Mouse (Mus musculus): ENCODE measurements around the gene Heatr6. TPM values are rescaled to one million over a fixed set of nuclear protein-coding genes. Genes with fewer than 3 reads are reported as not detected.
A peak's percentile ranks its signal among the peaks of the same experiment; 100 is the strongest.

Heatr6 gene
- polyA plus RNA-seq, 1 experiment from 2014 or later, result 19.9 TPM

DNA sequence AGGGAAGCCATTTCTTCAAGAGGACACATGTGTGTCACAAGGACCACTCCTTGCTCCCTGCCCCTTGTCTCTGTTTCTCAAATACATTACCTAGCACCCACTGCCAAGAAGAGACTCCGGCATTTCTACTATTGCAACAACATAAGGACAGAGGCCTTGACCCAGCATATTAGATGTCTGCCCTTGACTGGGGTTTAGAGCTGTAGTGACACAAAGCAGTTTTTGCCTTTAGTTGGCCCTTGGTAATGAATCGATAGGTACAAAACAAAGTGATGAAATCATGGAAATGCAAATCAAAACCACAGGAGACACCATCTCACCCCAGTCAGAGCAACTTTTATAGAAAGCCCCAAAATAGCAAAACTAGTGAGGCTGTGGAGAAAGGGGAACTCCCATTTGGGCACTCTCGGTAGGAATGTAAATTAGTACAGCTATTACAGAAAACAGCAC, 16.4 kb upstream of the Heatr6 start:
- no peak overlapping the region for H3K27ac ChIP-seq
- no peaks in the 10 kb centered on the region for H3K36me3 ChIP-seq
- H3K27me3 ChIP-seq (ENCODE audit: insufficient read depth, poor library complexity, severe bottlenecking), result no peaks in the 10 kb centered on the region
- no peak overlapping the region for H3K4me3 ChIP-seq
- DNase-seq (ENCODE audit: low spot score), result no peak
- H3K4me1 ChIP-seq, result no peaks in the 10 kb centered on the region
- no peaks in the 10 kb centered on the region for H3K9me3 ChIP-seq
- 79% methylated on average over 3 of the region's 3 CpGs for WGBS

DNA sequence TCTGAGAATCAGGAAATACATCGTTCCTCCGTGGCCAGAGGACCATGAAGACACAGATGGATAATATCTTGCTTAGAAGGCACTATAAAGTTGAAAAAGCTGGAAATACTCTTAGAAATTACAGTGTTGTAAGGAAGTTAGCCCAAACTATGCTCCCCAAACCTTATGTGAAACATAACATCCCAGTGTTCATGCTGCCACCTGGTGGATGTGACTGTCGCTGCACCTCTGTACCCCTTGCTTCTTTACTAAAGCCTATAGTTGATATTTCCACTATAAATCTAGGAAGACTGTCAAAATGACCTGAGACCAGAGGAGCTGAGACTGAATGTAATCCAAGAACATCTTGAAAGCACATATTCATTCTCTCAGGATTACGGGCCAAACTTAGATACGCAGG, 14.3 kb upstream of the Heatr6 start:
- DNase-seq (ENCODE audit: low spot score), result peak; percentile 80
- 21% methylated on average over 5 of the region's 5 CpGs for WGBS
- Histone ChIP-seq H3K9me3 (no peaks in the 10 kb centered on the region), H3K4me1 (no peaks in the 10 kb centered on the region), H3K27ac (no peak overlapping the region), H3K4me3 (no peak overlapping the region), H3K27me3 (ENCODE audit: insufficient read depth, poor library complexity, severe bottlenecking) (peaks cover 13% of the 10 kb centered on the region; the same call in 1 of the 2 replicates), H3K36me3 (no peaks in the 10 kb centered on the region)

DNA sequence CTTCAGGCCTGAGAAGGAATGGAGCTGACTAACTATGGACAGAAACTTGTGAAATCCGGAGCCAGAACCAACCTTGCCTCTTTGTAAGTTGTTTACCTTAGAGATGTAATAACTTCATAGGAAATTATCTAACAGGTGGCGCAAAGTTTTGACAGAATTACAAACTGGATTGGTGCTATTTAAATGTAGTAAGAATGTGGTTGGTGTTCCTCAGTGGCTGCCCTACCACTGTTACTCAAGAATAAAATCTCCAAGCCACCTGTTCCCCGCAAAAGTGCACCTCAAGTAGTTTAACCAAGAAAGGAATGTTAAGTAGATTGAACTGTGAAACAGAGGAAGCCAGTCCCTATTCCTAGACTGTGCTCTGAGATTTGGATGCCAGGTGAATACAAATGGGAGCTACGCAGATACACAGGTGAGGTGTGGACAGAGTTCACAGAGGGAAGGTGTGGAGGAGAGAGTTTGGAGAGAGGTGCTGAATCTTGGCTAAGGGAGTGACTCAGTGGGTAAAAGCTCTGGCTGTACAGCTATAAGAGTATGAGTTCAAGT, 13.0 kb upstream of the Heatr6 start:
- Histone ChIP-seq H3K4me3 (no peak overlapping the region), H3K4me1 (no peaks in the 10 kb centered on the region), H3K36me3 (no peaks in the 10 kb centered on the region), H3K27me3 (ENCODE audit: insufficient read depth, poor library complexity, severe bottlenecking) (peaks cover 16% of the 10 kb centered on the region; the same call in 1 of the 2 replicates), H3K9me3 (no peaks in the 10 kb centered on the region), H3K27ac (no peak overlapping the region)
- WGBS, result 65% methylated on average over 4 of the region's 4 CpGs
- no peak for DNase-seq (ENCODE audit: low spot score)

DNA sequence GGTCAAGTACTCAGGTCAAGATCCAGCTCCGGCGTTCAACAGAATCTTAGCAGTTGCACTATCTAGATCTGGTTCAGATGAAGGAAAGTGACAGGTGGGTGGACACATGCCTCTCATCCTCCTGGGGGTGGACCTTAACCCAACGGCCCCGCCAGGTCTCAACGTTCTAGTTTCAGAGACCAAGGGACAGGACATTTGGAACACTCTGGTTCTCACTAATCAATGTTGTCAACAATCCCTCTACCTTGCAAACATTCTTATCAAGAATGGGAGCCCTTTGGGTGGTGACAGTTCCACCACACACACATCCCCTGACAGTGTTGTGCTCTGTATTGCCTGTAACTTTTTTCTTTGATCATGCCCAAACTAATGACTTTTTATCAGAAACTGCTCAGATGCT, 11.7 kb upstream of the Heatr6 start:
- Histone ChIP-seq H3K4me1 (no peaks in the 10 kb centered on the region), H3K27me3 (ENCODE audit: insufficient read depth, poor library complexity, severe bottlenecking) (peaks cover 21% of the 10 kb centered on the region), H3K27ac (no peak overlapping the region), H3K4me3 (no peak overlapping the region), H3K9me3 (no peaks in the 10 kb centered on the region), H3K36me3 (no peaks in the 10 kb centered on the region)
- DNase-seq (ENCODE audit: low spot score), result no peak
- 56% methylated on average over 5 of the region's 5 CpGs for WGBS

DNA sequence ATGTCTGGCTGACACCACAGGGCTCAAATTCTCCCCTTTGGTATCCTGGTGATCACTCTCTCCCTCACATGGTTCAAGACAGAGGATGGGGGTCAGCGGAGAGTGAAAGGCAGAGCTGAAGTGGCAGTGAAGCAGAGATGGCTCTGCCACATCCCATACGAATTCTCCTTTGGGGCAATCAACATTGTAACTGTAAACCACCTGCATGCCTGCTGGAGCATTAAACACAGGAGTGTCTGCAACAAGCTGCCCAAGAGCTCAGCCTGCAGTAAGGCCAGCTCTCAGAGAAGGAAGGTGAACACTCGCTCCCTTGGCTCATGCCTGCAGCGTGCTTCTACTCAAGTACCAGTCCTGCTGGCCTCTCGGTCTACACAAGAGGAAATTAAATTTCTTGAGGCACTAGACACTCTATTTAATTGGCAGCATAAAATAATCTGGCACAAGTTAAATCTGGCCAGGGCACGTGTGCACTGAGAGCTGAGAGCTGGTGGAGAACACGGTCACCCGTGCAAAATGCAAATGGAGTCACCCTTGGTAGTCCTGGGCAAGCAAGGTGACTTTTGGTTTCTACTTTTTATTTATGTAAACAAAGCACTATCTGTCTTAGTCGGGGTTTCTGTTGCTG, 10.7 kb upstream of the Heatr6 start:
- Histone ChIP-seq H3K27ac (no peak overlapping the region), H3K4me1 (no peaks in the 10 kb centered on the region), H3K36me3 (no peaks in the 10 kb centered on the region), H3K9me3 (no peaks in the 10 kb centered on the region), H3K27me3 (ENCODE audit: insufficient read depth, poor library complexity, severe bottlenecking) (peaks cover 30% of the 10 kb centered on the region), H3K4me3 (no peak overlapping the region)
- no peak for DNase-seq (ENCODE audit: low spot score)
- 71% methylated on average over 9 of the region's 9 CpGs for WGBS

DNA sequence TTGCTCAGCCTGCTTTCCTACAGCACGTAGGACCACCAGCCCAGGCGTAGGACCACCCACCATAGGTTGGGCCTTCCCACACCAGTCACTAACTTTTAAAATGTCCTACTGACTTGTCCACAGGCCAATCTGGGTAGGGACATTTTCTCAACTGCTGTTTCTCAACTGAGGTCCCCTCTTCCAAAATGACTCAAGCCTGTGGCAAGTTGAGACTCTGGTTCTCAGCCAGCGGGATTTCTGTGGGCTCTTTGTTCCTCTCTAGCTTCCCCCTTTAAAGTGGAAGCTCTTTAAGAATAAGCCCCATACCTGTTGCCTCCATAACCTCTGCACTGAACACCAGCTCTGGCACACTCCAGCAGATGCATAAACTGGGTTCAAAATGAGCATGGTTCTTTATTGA, 10.0 kb upstream of the Heatr6 start:
- H3K4me1 ChIP-seq, result no peaks in the 10 kb centered on the region
- no peak for DNase-seq (ENCODE audit: low spot score)
- H3K27ac ChIP-seq, result no peak overlapping the region
- H3K27me3 ChIP-seq (ENCODE audit: insufficient read depth, poor library complexity, severe bottlenecking), result peaks cover 36% of the 10 kb centered on the region
- H3K36me3 ChIP-seq, result no peaks in the 10 kb centered on the region
- WGBS, result 79% methylated on average over 3 of the region's 3 CpGs
- no peaks in the 10 kb centered on the region for H3K9me3 ChIP-seq
- no peak overlapping the region for H3K4me3 ChIP-seq

DNA sequence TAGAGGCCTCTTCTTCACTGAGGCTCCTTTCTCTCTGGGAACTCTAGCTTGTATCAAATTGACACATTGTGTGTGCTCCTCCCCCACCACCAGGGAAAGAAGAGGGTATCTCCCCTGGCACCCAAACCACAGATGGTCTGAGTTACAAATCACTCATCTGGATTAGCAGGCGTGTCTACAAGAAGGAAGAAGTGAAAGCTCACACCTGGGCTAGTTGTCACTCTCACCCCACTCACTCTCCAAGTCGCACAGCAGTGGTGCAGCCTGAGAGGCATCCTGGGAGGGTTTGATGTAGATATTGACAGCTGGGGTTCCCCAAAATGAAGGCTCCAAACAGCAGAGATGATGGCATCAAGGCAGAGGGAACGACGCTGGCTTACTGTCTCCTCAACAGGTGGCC, 7.3 kb upstream of the Heatr6 start:
- Histone ChIP-seq H3K36me3 (no peaks in the 10 kb centered on the region), H3K27me3 (ENCODE audit: insufficient read depth, poor library complexity, severe bottlenecking) (peaks cover 40% of the 10 kb centered on the region), H3K27ac (no peak overlapping the region), H3K4me1 (no peaks in the 10 kb centered on the region), H3K4me3 (no peak overlapping the region), H3K9me3 (no peaks in the 10 kb centered on the region)
- WGBS, result 38% methylated on average over 4 of the region's 4 CpGs
- no peak for DNase-seq (ENCODE audit: low spot score)

DNA sequence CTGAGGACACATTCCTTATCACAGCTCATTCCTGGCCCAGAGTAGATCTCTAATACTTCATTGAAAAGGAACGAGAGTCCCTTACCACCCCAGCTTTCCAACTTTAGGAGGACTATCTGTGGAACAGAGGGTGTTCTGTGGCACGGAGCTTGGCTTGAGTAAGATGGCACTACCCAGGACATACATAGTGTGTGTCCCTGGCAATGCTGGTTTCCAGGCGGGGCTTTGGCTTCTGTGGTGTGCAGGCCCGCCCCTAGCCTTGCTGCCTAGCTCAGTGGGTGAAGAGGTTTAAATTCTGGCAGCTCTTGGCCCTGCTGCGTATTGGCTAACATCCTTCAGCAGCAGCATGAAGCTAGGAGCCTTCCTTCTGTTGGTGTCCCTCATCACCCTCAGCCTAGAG, 6.8 kb upstream of the Heatr6 start, which contains the start of gene Wfdc21:
Gene Wfdc21, plus strand, starts transcription at position 260 of the 400 bp plus-strand sequence.
- Histone ChIP-seq H3K36me3 (no peaks in the 10 kb centered on the region), H3K4me3 (no peak within 1 kb of the TSS), H3K27me3 (ENCODE audit: insufficient read depth, poor library complexity, severe bottlenecking) (peaks cover 45% of the 10 kb centered on the region), H3K9me3 (no peaks in the 10 kb centered on the region), H3K4me1 (no peaks in the 10 kb centered on the region), H3K27ac (no peak within 1 kb of the TSS)
- DNase-seq (ENCODE audit: low spot score), result no peak
- WGBS, result 75% methylated on average over 5 of the region's 5 CpGs

DNA sequence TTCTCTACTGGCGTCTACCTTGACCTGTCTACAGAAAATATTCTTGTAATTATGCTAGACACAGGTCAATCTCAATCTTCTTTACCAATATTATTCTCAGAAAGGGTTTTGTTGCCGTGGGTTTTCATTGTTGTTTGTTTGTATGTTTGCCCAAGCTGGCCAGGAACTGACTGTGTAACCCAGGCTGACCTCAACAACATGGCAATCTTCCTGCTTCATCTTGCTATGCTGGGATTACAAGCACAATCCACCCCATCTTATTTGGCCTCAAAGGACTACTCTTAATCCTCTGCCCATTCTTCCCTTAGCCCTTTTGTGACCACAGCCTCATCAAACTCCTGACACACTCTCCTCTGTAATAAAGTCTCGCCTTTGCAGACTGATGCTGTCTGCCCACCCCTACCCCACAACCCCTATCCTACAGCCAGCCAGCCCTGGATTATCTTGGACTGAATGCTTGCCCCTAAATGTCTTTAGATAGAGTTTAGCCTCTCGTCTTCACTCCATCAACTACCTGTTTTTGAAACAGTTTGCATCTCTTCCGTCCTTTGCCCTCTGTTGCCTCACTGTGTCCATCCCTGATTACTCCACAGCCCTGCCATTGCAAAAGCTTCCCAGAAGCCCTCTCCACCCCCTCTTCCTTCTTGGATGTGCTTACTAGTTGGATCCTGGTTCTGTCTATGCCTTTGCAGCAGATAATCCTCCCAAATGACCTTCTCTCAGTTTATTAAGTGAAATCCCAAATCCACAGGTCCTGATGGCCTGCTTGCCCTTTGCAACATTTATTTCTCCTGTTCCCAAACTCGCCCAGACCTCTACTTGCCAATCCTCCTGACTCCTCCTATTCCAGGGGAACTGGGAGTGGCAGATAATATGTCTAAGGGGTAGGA, 5.9 kb upstream of the Heatr6 start:
- no peaks in the 10 kb centered on the region for H3K36me3 ChIP-seq
- no peak for DNase-seq (ENCODE audit: low spot score)
- 60% methylated on average over 6 of the region's 6 CpGs for WGBS
- H3K9me3 ChIP-seq, result no peaks in the 10 kb centered on the region
- H3K27ac ChIP-seq, result no peak overlapping the region
- no peak overlapping the region for H3K4me3 ChIP-seq
- H3K4me1 ChIP-seq, result no peaks in the 10 kb centered on the region
- H3K27me3 ChIP-seq (ENCODE audit: insufficient read depth, poor library complexity, severe bottlenecking), result peaks cover 53% of the 10 kb centered on the region

DNA sequence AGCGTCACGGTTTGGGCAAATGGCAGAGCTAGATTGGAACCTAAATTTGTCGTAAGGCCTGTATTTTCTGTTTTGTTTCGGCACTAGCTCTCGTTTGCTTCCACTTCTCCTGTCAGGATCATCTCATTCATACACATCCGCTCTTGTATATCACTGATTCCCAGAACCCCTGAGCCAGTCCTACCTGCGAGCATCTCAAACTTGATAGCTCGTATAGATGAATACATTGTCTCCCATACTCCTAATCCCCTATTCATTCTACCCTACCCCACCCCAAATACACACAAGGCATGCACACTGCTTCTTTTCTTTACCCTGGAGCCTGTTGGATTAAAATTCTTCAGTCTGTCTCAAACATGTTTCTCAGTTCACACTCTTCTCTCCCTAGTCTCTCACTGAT, 731 bp downstream of the Heatr6 start:
- H3K27ac ChIP-seq, result peak overlapping the region; percentile 95
- WGBS, result 9% methylated on average over 8 of the region's 8 CpGs
- peaks cover 36% of the 10 kb centered on the region for H3K36me3 ChIP-seq
- peak overlapping the region; percentile 84 for H3K4me3 ChIP-seq
- no peaks in the 10 kb centered on the region for H3K9me3 ChIP-seq
- peaks cover 10% of the 10 kb centered on the region for H3K4me1 ChIP-seq
- H3K27me3 ChIP-seq (ENCODE audit: insufficient read depth, poor library complexity, severe bottlenecking), result peaks cover 15% of the 10 kb centered on the region; the same call in 1 of the 2 replicates
- no peak for DNase-seq (ENCODE audit: low spot score)

DNA sequence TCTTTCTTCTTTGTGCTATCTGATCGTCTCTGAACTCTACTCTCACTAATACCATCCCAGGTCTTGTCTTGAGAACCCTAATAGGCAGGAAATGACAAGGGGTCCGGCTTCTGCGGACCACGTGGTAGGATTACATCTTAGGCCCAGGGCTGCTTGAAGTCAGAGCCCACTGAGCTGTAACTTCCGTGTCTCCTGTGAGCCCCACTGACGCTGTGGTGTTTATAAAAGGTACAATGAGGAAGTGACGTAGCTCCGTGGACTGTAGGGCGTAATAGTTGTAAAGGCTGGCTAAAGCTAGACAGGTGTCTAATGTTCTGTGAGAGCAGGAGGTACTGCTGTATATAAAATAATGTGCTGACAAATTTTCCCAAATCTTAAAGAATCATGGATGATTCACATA, 13.8 kb downstream of the Heatr6 start:
- Histone ChIP-seq H3K27ac (no peak overlapping the region), H3K27me3 (ENCODE audit: insufficient read depth, poor library complexity, severe bottlenecking) (no peaks in the 10 kb centered on the region), H3K36me3 (peaks cover 97% of the 10 kb centered on the region), H3K4me3 (no peak overlapping the region), H3K4me1 (no peaks in the 10 kb centered on the region), H3K9me3 (no peaks in the 10 kb centered on the region)
- 91% methylated on average over 9 of the region's 9 CpGs for WGBS
- DNase-seq (ENCODE audit: low spot score), result no peak

DNA sequence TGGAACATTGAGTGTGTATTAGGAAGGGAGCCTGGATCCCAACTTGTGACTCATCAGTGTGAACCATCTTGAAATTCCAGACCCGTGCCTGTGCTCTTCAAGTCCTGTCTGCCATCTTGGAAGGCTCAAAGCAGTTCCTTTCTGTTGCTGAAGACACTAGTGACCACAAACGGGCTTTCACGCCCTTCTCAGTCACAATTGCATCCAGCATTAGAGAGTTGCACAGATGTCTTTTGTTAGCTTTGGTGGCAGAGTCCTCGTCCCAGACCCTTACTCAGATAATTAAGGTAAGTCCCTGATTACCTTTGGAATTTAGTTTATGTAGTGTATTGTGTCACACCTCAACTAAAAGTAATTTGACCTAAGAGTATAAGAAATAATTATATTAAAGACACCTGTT, 15.5 kb downstream of the Heatr6 start:
- 85% methylated on average over 4 of the region's 4 CpGs for WGBS
- Histone ChIP-seq H3K9me3 (no peaks in the 10 kb centered on the region), H3K27me3 (ENCODE audit: insufficient read depth, poor library complexity, severe bottlenecking) (no peaks in the 10 kb centered on the region), H3K4me1 (no peaks in the 10 kb centered on the region), H3K27ac (no peak overlapping the region), H3K36me3 (peaks cover 97% of the 10 kb centered on the region), H3K4me3 (no peak overlapping the region)
- DNase-seq (ENCODE audit: low spot score), result no peak

DNA sequence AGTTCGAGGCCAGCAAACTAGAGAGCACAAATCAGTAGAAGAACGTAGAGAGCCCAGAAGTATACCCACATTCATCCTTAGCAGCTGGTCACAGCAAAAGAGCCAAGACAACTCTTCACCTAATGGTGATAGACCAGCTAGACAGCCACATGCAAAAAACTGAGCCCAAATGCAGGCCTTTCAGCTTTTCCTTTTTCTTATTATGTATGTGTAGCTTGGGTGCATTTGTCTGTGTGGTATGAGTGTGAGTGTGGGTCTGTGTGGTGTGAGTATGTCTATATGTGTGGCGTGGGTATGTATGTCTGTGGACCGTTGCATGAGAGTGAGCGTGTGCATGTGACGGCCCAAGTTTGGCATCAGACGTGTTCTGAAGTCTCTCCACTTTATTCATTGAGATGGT, 17.5 kb downstream of the Heatr6 start:
- Histone ChIP-seq H3K27ac (no peak overlapping the region), H3K4me3 (no peak overlapping the region), H3K36me3 (peaks cover 97% of the 10 kb centered on the region), H3K9me3 (no peaks in the 10 kb centered on the region), H3K27me3 (ENCODE audit: insufficient read depth, poor library complexity, severe bottlenecking) (no peaks in the 10 kb centered on the region), H3K4me1 (no peaks in the 10 kb centered on the region)
- peak; percentile 53 for DNase-seq (ENCODE audit: low spot score)
- 93% methylated on average over 7 of the region's 7 CpGs for WGBS
